Mouse (Mus musculus) kidney, adult 2 months (tissue): ENCODE data around the gene Chml. TPM values are rescaled to one million over a fixed set of nuclear protein-coding genes. Genes with fewer than 3 reads are reported as not detected.

Experiments
- DNase-seq: peaks from one replicate; pipeline ENCODE4 v3.0.0; 2021
- H3K27ac ChIP-seq: fragments of 200-500 bp; 2 replicates; pipeline ENCODE4 v1.5.1; 2012; ENCODE audit warnings: low read depth, low read length, control low read depth, inconsistent platforms; ENCODE audit not compliant: insufficient read depth
- H3K27me3 ChIP-seq: fragments of 200-500 bp; replicated peaks from 2 replicates; pipeline ENCODE4 v1.6.1; 2012; ENCODE audit warnings: mild to moderate bottlenecking, moderate library complexity, low read length, inconsistent platforms; ENCODE audit not compliant: control insufficient read depth, insufficient read depth
- H3K36me3 ChIP-seq: fragments of 200-500 bp; 2 replicates; pipeline ENCODE4 v1.6.1; 2012; ENCODE audit warnings: mild to moderate bottlenecking, moderate library complexity, low read length, inconsistent platforms; ENCODE audit not compliant: control insufficient read depth, insufficient read depth
- H3K4me1 ChIP-seq: fragments of 200-500 bp; 2 replicates; pipeline ENCODE4 v1.6.1; 2011; ENCODE audit warnings: low read length; ENCODE audit not compliant: control insufficient read depth, insufficient read depth
- H3K4me3 ChIP-seq: fragments of 200-500 bp; 2 replicates; pipeline ENCODE4 v1.5.1; 2011; ENCODE audit warnings: mild to moderate bottlenecking, low read depth, low read length, control low read depth; ENCODE audit not compliant: insufficient read depth
- CTCF ChIP-seq: fragments of 200-500 bp; conservative IDR thresholded peaks from 2 replicates; pipeline ENCODE4 v1.5.1; 2011; ENCODE audit warnings: low read depth, mild to moderate bottlenecking, control low read depth, low read length, moderate library complexity, mixed read lengths; ENCODE audit not compliant: insufficient read depth, insufficient read length
- POLR2A ChIP-seq: fragments of 200-500 bp; IDR thresholded peaks from one replicate; pipeline ENCODE4 v1.6.1; 2011; ENCODE audit warnings: low read depth, low read length, control low read depth
- WGBS: fragments of 180-500 bp; shearing (Covaris S2); methylation state at CpG from one replicate; pipeline ENCODE4 v1.1.7; 2018; 5-methylcytosine and 5-hydroxymethylcytosine counted together
- polyA plus RNA-seq: library from polyadenylated mRNA; depleted of rRNA; stranded (reverse); fragments of >200 nt; gene quantifications from 2 replicates; pipeline ENCODE4 v1.2.3, GENCODE M21; 2012

Chml gene
- polyA plus RNA-seq, 1 experiment: 2.1 TPM

DNA sequence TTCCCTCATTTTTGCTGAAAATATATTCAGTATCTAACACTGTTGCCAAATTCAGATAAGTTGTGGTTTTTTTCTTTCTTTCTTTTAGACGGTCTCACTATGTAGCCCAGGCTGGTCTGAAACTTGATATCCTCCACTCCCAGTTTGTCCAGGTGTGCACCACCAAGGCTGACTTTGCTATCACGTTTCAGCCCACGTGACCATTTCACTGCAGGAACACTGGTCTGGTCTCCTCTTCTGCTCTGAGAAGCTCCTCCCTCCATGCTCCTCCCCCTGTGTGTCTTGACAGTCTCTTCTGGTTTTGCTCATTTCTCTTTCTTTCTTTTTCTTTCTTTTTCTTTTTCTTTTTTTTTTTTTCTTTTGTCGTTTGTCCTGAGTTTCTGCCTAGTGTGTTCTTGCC is 7.1 kb upstream of the Chml start:
- H3K4me1 ChIP-seq: no peaks in the 10 kb centered on the region
- H3K4me3 ChIP-seq: no peak overlapping the region
- H3K36me3 ChIP-seq: no peaks in the 10 kb centered on the region
- no peaks in the 10 kb centered on the region for H3K27me3 ChIP-seq
- DNase-seq: no peak
- no peak for TF ChIP-seq CTCF
- no peak for TF ChIP-seq POLR2A
- WGBS: 21% methylated on average over 4 of the region's 4 CpGs
- no peak overlapping the region for H3K27ac ChIP-seq

- H3K36me3 ChIP-seq: no peaks in the 10 kb centered on the region
- H3K4me3 ChIP-seq: no peak overlapping the region
- no peak for TF ChIP-seq CTCF
- TF ChIP-seq POLR2A: no peak
- H3K4me1 ChIP-seq: no peaks in the 10 kb centered on the region
- no peak for DNase-seq
- no peak overlapping the region for H3K27ac ChIP-seq
- H3K27me3 ChIP-seq: no peaks in the 10 kb centered on the region
- 63% methylated on average over 3 of the region's 3 CpGs for WGBS
Measured at GRCm38 (mm10) chr1:175699375-175699774, 6.7 kb upstream of the Chml start.

DNA sequence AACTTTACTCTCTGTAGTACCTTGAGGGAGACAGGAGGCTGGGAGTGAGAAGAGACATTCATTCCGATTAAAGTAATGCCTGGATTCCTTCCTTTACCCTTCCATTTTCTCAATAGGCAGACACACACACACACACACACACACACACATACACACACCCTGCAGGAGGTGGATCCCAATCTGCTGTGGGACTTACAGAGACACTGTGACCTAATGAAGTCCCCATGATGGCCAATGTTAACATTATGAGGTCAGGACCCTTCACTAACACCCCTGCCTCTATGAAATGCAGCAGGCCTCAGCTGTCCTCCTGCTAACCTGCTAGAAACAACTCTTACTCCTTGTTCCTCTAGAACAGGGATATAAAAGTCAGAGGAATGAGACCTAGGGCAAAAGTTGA is 5.6 kb upstream of the Chml start, which contains the start of gene Wdr64:
TSS of gene Wdr64 (plus strand) at position 301 of the 400 bp plus-strand sequence.
- no peaks in the 10 kb centered on the region for H3K36me3 ChIP-seq
- TF ChIP-seq POLR2A (no peak), CTCF (no peak)
- no peak for DNase-seq

GRCm38 (mm10) chr1:175693429-175693960 is 794 bp upstream of the Chml start:
- Histone ChIP-seq H3K27me3 (no peaks in the 10 kb centered on the region), H3K27ac (no peak overlapping the region)
- no peak for DNase-seq

More for the DNA sequence above, 5.6 kb upstream of the Chml start, which contains the start of gene Wdr64:
- Histone ChIP-seq H3K4me3 (no peak within 1 kb of the TSS), H3K4me1 (peaks cover 2% of the 10 kb centered on the region; the same call in 1 of the 2 replicates), H3K27me3 (no peaks in the 10 kb centered on the region), H3K27ac (no peak within 1 kb of the TSS)
- WGBS: 73% methylated on average over 1 of the region's 1 CpGs

GRCm38 (mm10) chr1:175692997-175693361 is 278 bp upstream of the Chml start:
- H3K36me3 ChIP-seq: no peaks in the 10 kb centered on the region
- WGBS: 1% methylated on average over 17 of the region's 17 CpGs

More at GRCm38 (mm10) chr1:175693429-175693960, 794 bp upstream of the Chml start:
- H3K36me3 ChIP-seq: no peaks in the 10 kb centered on the region
- peaks cover 5% of the 10 kb centered on the region; the same call in 1 of the 2 replicates for H3K4me1 ChIP-seq
- no peak overlapping the region for H3K4me3 ChIP-seq
- 38% methylated on average over 12 of the region's 12 CpGs for WGBS
- TF ChIP-seq CTCF: no peak
- TF ChIP-seq POLR2A: no peak

DNA sequence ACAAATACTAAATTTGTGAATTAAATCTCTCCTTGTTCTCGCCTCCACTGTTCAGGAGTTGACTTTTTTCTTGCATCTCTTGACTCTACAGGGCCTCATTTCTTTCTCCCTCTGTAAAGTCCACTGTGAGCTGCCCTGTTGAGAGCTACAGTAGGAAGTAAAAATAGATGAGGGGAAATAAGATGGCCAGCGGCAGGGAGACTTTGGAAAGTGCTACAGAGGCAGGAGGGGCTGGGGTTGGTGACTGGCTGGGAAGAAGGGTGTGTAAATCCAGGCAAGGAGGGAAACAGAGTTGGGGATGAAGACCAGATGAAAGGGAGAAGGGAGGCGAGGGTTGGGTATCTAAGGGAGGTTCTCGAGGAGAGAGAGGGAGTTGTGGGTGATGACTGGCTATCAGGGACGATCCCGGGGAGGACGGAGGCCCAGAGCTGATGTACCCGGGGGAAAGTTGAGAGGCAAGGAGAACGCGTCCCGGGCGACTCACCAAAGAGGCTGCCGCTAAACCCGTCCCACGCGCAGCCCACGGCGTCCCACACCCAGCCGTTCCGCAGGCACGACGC is 935 bp downstream of the Chml start:
- peak overlapping the region; percentile 70 for H3K4me3 ChIP-seq
- WGBS: 3% methylated on average over 22 of the region's 22 CpGs
- H3K36me3 ChIP-seq: no peaks in the 10 kb centered on the region
- TF ChIP-seq CTCF (no peak), POLR2A (no peak)
- H3K27me3 ChIP-seq: no peaks in the 10 kb centered on the region
- peak; percentile 16 for DNase-seq
- H3K4me1 ChIP-seq: peaks cover 5% of the 10 kb centered on the region; the same call in 1 of the 2 replicates
- peak overlapping the region; percentile 44; the same call in 1 of the 2 replicates for H3K27ac ChIP-seq

More at GRCm38 (mm10) chr1:175692997-175693361, 278 bp upstream of the Chml start:
- peaks cover 5% of the 10 kb centered on the region; the same call in 1 of the 2 replicates for H3K4me1 ChIP-seq
- TF ChIP-seq CTCF (no peak), POLR2A (no peak)
- H3K4me3 ChIP-seq: peak overlapping the region; percentile 59
- no peak overlapping the region for H3K27ac ChIP-seq
- no peak for DNase-seq
- H3K27me3 ChIP-seq: no peaks in the 10 kb centered on the region

- WGBS: 83% methylated on average over 6 of the region's 6 CpGs
- no peak for TF ChIP-seq CTCF
- TF ChIP-seq POLR2A: no peak
- H3K27ac ChIP-seq: no peak overlapping the region
- H3K27me3 ChIP-seq: no peaks in the 10 kb centered on the region
- H3K36me3 ChIP-seq: no peaks in the 10 kb centered on the region
- DNase-seq: no peak
- no peak overlapping the region for H3K4me3 ChIP-seq
- no peaks in the 10 kb centered on the region for H3K4me1 ChIP-seq
Measured at GRCm38 (mm10) chr1:175680995-175681394, 11.7 kb downstream of the Chml start.
